Comparison of ENCODE assay signal across 16 mouse cellular contexts in genomic region chr11:4250290-4250689, GRCm38 (mm10). TPM values are rescaled to one million over a fixed set of nuclear protein-coding genes. Genes with fewer than 3 reads are reported as not detected.
"Had no signal": no experiment of that assay in that cellular context is flagged by ENCODE, and none has a peak within 500 bp of the region (broad histone marks: within the 10 kb centered on the region; RNA-seq: fewer than 3 reads in every experiment).

No protein-coding gene starts in this region.

- H3K4me1 ChIP-seq: kidney, embryonic 15.5 days; lung, embryonic 15.5 days; midbrain, embryonic 13.5 days; neural tube, embryonic 15.5 days had no signal

- ATAC-seq: hindbrain, embryonic 16.5 days; inflammation-experienced regulatory T-cells, adult 6 months; midbrain, embryonic 13.5 days had no signal

- DNase-seq: kidney, adult 2 months; kidney, postnatal 14 days; left cerebral cortex, postnatal 4 days; lung, postnatal 14 days; thymus, postnatal 36 days had no signal

- H3K27me3 ChIP-seq: kidney, embryonic 15.5 days; lung, embryonic 15.5 days; midbrain, embryonic 13.5 days; neural tube, embryonic 15.5 days had no signal

- H3K4me3 ChIP-seq: kidney, embryonic 15.5 days; lung, embryonic 15.5 days; midbrain, embryonic 13.5 days; myocyte; neural tube, embryonic 15.5 days had no signal

- H3K9ac ChIP-seq: kidney, embryonic 15.5 days; lung, embryonic 15.5 days; midbrain, embryonic 13.5 days; neural tube, embryonic 15.5 days had no signal

- H3K36me3 ChIP-seq: kidney, embryonic 15.5 days; lung, embryonic 15.5 days; midbrain, embryonic 13.5 days; neural tube, embryonic 15.5 days had no signal

- H3K4me2 ChIP-seq: kidney, embryonic 15.5 days; lung, embryonic 15.5 days; midbrain, embryonic 13.5 days; neural tube, embryonic 15.5 days had no signal

- H3K9me3 ChIP-seq: kidney, embryonic 15.5 days; lung, embryonic 15.5 days; midbrain, embryonic 13.5 days; neural tube, embryonic 15.5 days had no signal

- H3K27ac ChIP-seq: kidney, embryonic 15.5 days; lung, embryonic 15.5 days; midbrain, embryonic 13.5 days; neural tube, embryonic 15.5 days had no signal

RNA-seq across cellular contexts. Expression of gene Lif, which starts 7.1 kb away (rescaled TPM):
- polyA plus RNA-seq: neural tube, embryonic 11.5 days had no signal

RNA-seq across cellular contexts. Expression of gene Osm, which starts 14.1 kb away (rescaled TPM):
- total RNA-seq: layer of hippocampus, postnatal 14 days; left cerebral cortex, postnatal 10 days had no signal
- polyA plus RNA-seq: hindbrain, embryonic 16.5 days; kidney, embryonic 15.5 days; midbrain, embryonic 13.5 days; myocyte; neural tube, embryonic 11.5 days; neural tube, embryonic 15.5 days; testis, adult 2 months had no signal
